Mouse (Mus musculus): ENCODE data around the gene Numbl. TPM values are rescaled to one million over a fixed set of nuclear protein-coding genes. Genes with fewer than 3 reads are reported as not detected.
A peak's percentile ranks its signal among the peaks of the same experiment; 100 is the strongest.

Numbl gene
- polyA plus RNA-seq (2015; fragmentation: Nextera tagmentation; extraction: Ambion mirVana), result 47.2 and 49.0 TPM in 2 replicates

DNA sequence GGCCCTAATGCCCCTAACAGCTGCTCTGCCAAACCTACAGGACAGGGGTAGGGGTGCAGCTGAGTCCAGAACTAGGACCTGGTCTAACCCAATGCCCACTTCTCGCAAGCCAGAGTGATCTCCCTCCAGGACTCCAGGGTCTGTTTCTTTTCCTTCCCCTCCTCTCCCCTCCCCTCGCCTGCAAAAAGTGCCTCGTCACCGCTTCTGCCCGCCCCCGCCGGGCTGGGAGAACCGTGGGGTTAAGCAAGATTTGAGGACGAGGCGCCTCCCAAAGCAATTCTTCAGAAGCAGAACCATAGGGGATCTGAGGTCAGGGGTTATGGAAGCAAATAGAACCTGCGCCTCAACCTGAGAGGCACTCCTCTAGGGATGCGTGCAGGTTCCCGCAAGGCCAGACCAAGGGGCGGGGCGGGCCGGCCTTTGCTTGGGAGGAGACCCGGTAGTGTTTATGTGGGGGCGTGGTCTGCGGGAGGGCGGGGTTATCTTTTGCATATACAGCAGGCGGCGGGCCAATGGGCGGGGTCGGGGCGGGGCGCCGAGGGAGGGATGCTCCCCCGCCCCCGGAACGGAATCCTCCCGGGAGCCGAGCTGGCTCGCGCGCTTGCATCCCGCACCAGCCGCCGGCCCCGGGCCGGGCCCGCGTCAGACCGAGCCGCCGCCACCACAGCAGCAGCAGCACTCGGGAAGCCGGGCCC lies at the start of gene Numbl:
Numbl (plus strand) TSS at position 229 of the 695 bp plus-strand sequence.
- 0% methylated on average over 44 of the region's 47 CpGs for WGBS
- Histone ChIP-seq H3K9me3 (no peaks in the 10 kb centered on the region), H3K4me3 (peak within 1 kb of the TSS; percentile 82), H3K27me3 (no peaks in the 10 kb centered on the region), H3K4me1 (peaks cover 49% of the 10 kb centered on the region), H3K9ac (replicated peaks) (peak within 1 kb of the TSS; percentile 94), H3K4me2 (replicated peaks) (peak within 1 kb of the TSS; percentile 77), H3K36me3 (peaks cover 15% of the 10 kb centered on the region), H3K27ac (replicated peaks) (peak within 1 kb of the TSS; percentile 95)
- ATAC-seq (replicated peaks), result peak; percentile 67

DNA sequence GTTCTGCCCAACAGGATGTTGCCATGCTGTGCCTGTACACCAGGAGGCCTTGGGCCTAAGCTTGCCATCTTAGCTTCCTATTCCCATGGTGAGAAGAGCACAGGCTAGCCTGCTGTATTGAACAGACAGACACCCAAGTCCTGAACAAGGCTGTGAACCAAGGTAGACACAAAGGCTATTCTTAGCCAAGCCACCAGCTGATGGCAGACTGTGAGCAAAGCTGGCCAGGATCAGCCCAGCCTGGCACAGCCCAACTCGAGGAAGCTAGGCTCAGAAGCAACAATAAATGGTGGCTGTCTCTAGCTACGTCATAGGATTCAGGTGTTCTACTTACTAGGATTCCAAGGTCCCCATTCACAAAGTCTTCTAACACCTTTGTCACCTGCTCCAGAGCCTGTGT lies 45.6 kb upstream of the Numbl start:
- no peak overlapping the region for H3K27ac ChIP-seq (replicated peaks)
- 79% methylated on average over 2 of the region's 2 CpGs for WGBS
- no peaks in the 10 kb centered on the region for H3K4me1 ChIP-seq
- no peak overlapping the region for H3K4me3 ChIP-seq
- H3K4me2 ChIP-seq (replicated peaks), result no peak overlapping the region
- no peak for ATAC-seq (replicated peaks)
- no peak overlapping the region for H3K9ac ChIP-seq (replicated peaks)
- H3K9me3 ChIP-seq, result no peaks in the 10 kb centered on the region
- no peaks in the 10 kb centered on the region for H3K27me3 ChIP-seq
- peaks cover 69% of the 10 kb centered on the region for H3K36me3 ChIP-seq

DNA sequence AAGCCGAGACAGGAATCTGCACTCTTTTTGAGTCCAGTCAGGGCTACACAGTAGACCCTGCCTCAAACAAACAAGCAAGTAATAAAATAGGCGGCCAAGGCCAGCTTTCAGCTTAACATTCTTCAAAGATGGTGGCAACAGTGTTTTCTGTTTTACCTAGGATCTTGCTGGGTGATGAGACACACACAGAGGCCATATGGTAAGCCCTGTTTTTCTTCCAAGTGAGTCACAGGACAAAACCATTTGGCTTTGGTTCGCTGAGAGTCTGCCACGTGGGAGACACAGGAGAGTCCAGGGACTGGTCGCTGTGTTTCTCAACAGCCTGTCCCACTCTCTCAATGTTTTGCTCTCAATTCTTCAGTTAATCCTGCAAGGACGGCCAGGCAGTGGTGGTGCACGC lies 39.6 kb upstream of the Numbl start:
- Histone ChIP-seq H3K36me3 (peaks cover 34% of the 10 kb centered on the region), H3K4me1 (peaks cover 6% of the 10 kb centered on the region), H3K4me3 (no peak overlapping the region), H3K27ac (replicated peaks) (no peak overlapping the region), H3K9ac (replicated peaks) (no peak overlapping the region), H3K4me2 (replicated peaks) (no peak overlapping the region), H3K9me3 (no peaks in the 10 kb centered on the region), H3K27me3 (no peaks in the 10 kb centered on the region)
- no peak for ATAC-seq (replicated peaks)
- WGBS, result 89% methylated on average over 7 of the region's 7 CpGs

DNA sequence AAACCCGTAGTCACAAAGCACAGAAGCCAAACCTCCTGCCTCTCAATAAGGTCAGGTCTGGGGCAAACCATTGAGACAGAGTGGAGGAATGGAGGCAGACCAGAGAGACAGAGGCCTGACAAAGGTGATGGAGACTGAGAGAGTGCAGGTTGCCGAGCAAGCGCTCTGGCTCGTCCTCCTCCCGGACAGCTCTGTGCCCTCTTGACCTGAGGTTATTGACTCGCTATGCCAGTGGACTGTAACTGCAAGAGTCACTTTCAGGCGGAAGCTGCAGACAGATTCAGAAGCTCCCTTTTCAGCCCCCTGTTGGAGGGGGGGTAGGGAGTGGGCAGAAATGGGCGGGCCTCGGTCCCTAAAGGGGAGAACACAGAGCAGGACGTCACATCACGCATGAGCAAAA lies 38.3 kb upstream of the Numbl start:
- WGBS, result 90% methylated on average over 11 of the region's 11 CpGs
- H3K27ac ChIP-seq (replicated peaks), result no peak overlapping the region
- no peak for ATAC-seq (replicated peaks)
- H3K9ac ChIP-seq (replicated peaks), result no peak overlapping the region
- H3K9me3 ChIP-seq, result no peaks in the 10 kb centered on the region
- no peak overlapping the region for H3K4me3 ChIP-seq
- H3K36me3 ChIP-seq, result peaks cover 24% of the 10 kb centered on the region
- no peaks in the 10 kb centered on the region for H3K27me3 ChIP-seq
- H3K4me1 ChIP-seq, result peaks cover 19% of the 10 kb centered on the region
- H3K4me2 ChIP-seq (replicated peaks), result no peak overlapping the region

DNA sequence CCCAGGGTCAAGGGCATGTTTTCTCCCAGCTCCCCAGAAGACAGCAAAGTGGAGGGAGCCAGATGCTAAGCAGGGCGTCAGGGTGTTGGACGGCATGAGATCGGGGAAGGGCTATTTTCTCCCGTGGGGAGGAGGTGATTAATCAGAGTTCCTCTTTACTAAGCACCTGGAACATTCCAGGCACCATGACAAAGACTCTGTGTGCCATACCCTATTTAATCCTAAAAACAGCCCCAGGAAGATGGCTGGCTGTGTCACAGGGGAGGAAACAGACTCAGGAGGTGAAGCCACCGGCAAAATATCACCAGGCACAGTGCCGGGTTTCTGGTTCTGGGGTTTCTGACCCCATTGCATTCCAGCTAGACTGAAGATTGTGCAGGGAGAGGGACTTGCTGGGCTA lies 36.3 kb upstream of the Numbl start:
- Histone ChIP-seq H3K27ac (replicated peaks) (no peak overlapping the region), H3K9me3 (no peaks in the 10 kb centered on the region), H3K9ac (replicated peaks) (no peak overlapping the region), H3K4me1 (peaks cover 39% of the 10 kb centered on the region), H3K4me3 (no peak overlapping the region), H3K36me3 (peaks cover 14% of the 10 kb centered on the region; the same call in 1 of the 2 replicates), H3K4me2 (replicated peaks) (no peak overlapping the region), H3K27me3 (no peaks in the 10 kb centered on the region)
- whole genome bisulfite sequencing, result 86% methylated on average over 6 of the region's 6 CpGs
- no peak for ATAC-seq (replicated peaks)

DNA sequence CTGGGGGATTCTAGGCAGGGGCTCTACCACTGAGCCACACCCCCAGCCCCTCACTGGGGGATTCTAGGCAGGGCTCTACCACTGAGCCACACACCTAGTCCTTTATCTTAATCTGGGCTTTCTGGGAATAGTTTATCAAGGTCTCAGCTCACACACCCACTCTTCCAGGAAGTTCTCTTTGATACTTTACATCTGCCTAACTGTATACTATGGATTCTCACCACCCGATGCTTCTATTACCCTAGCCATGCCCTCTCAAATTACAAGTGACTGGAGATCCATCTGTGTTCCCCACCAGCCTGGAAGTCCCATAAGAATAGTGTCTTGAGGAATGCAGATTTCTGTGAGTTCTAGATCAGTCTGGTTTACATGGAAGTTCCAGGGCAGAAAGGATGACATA lies 35.7 kb upstream of the Numbl start:
- ATAC-seq (replicated peaks), result no peak
- no peaks in the 10 kb centered on the region for H3K9me3 ChIP-seq
- H3K9ac ChIP-seq (replicated peaks), result no peak overlapping the region
- peaks cover 13% of the 10 kb centered on the region; the same call in 1 of the 2 replicates for H3K36me3 ChIP-seq
- no peak overlapping the region for H3K27ac ChIP-seq (replicated peaks)
- H3K4me3 ChIP-seq, result no peak overlapping the region
- WGBS, result 82% methylated on average over 1 of the region's 1 CpGs
- H3K4me2 ChIP-seq (replicated peaks), result no peak overlapping the region
- no peaks in the 10 kb centered on the region for H3K27me3 ChIP-seq
- H3K4me1 ChIP-seq, result peaks cover 45% of the 10 kb centered on the region

DNA sequence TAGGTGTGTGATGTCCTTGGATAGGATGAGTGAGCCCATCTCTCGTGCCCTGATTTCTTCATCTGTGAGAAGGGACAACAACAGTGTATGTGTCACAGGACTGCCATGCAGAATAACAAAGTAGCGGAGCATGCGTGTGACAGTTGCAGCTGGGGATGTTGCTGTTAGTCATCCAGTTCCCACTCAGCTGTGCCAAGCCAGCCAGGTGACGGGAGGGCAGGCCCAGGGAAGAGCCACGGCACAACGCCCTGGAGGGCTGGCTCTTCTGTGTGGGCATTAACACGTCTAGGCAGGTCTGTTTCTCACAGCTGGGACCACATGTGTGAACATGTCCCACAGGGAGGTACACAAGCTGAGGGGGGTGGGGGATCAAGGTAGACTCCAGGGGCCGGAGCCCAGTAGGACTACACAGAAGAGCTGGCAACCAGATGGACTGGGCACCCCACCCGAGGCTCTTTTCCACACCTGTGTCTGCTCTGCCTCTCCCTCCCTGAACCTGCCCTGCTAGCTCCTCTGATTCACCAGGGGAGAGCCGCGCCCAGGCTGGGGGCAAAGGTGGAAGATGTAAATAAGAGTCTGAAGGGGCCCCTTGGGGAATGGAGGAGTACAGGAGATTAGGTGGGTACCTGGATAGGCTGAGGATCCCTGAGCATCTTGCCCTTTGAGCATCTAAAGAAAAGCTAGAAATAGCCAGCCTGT lies 33.2 kb upstream of the Numbl start:
- ATAC-seq (replicated peaks), result no peak
- Histone ChIP-seq H3K4me3 (peak overlapping the region; percentile 86), H3K9me3 (no peaks in the 10 kb centered on the region), H3K9ac (replicated peaks) (peak overlapping the region; percentile 92), H3K4me2 (replicated peaks) (peak overlapping the region; percentile 77), H3K27ac (replicated peaks) (no peak overlapping the region), H3K36me3 (peaks cover 2% of the 10 kb centered on the region; the same call in 1 of the 2 replicates), H3K4me1 (peaks cover 52% of the 10 kb centered on the region), H3K27me3 (no peaks in the 10 kb centered on the region)
- WGBS, result 67% methylated on average over 11 of the region's 11 CpGs

DNA sequence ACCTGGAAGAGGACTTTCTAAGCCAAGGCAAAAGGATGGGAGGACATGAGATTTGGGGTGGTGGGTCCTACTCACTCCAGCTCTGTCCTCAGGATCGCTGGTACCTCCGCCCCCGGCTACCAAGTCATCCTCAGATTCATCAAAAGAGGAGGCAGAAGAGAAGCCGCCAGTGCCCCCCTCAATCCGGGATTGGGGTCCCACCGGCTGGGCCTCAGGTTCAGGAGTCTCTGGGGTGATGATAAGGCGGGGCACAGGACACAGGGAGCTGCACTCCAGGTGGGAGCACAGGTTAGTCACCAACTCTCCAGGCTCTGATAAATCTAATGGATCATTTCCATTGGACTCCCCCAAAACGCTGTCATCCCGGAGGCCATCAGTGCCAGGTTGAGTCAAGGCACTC lies 31.0 kb upstream of the Numbl start:
- Histone ChIP-seq H3K4me3 (peak overlapping the region; percentile 86), H3K36me3 (peaks cover 2% of the 10 kb centered on the region; the same call in 1 of the 2 replicates), H3K4me1 (peaks cover 52% of the 10 kb centered on the region), H3K4me2 (replicated peaks) (peak overlapping the region; percentile 77), H3K27me3 (no peaks in the 10 kb centered on the region), H3K9ac (replicated peaks) (peak overlapping the region; percentile 92), H3K27ac (replicated peaks) (no peak overlapping the region), H3K9me3 (no peaks in the 10 kb centered on the region)
- no peak for ATAC-seq (replicated peaks)
- WGBS, result 23% methylated on average over 9 of the region's 9 CpGs

DNA sequence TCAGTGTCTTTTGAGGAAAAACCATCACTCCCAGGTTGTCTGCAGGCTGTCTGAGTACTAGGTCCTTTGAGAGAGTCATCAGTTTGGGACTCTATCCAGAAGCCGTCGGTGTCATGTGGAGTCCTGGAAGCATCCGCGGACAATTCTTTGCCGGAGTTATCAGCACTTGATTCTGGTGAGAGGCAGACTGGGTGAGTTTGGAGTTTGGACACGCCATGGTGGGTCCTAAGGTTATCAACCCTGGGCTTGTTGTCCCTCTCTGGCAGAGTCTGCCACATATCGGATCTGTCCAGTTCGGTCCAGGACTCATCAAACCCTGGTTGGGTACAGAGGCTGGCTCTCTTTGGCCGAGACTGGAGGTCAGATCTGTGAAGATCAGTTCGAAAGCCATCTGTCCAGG lies 30.6 kb upstream of the Numbl start:
- Histone ChIP-seq H3K27ac (replicated peaks) (peak overlapping the region; percentile 81), H3K4me1 (peaks cover 52% of the 10 kb centered on the region), H3K4me2 (replicated peaks) (peak overlapping the region; percentile 77), H3K36me3 (peaks cover 2% of the 10 kb centered on the region; the same call in 1 of the 2 replicates), H3K9me3 (no peaks in the 10 kb centered on the region), H3K27me3 (no peaks in the 10 kb centered on the region), H3K4me3 (peak overlapping the region; percentile 86), H3K9ac (replicated peaks) (peak overlapping the region; percentile 92)
- WGBS, result 3% methylated on average over 10 of the region's 10 CpGs
- peak; percentile 1; the same call in 1 of the 2 replicates for ATAC-seq (replicated peaks)

DNA sequence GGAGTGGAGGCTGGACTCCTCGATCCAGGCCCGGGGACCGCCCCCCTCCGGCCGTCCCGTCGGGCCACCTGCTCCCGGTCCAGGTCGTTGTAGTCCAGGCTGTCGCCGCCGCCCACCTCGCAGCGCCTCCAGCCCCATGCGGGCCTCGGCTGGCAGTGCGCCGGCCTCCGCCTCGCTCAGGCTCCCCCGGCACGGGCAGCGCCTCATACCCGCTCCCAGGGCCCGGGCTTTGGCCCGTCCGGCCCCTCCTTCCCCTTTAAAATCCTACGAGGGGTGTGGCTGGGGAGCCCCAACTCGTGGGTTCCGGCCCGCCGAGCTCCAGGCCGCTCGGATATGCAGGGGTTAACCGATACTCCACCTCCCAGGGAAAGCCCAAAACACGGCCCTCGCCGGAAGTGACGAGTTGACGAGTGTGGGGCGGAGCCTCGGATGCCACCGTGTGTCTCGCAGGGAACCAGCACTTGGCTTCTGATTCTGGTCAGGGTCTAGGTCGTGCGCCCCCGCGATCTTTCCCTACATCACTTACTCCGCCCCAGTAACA lies 29.9 kb upstream of the Numbl start, which contains the start of gene Itpkc:
Itpkc (minus strand) TSS at position 381 of the 541 bp plus-strand sequence.
- Histone ChIP-seq H3K9ac (replicated peaks) (peak within 1 kb of the TSS; percentile 92), H3K9me3 (no peaks in the 10 kb centered on the region), H3K27me3 (no peaks in the 10 kb centered on the region), H3K27ac (replicated peaks) (peak within 1 kb of the TSS; percentile 81), H3K4me1 (peaks cover 50% of the 10 kb centered on the region), H3K4me3 (peak within 1 kb of the TSS; percentile 86), H3K36me3 (no peaks in the 10 kb centered on the region), H3K4me2 (replicated peaks) (peak within 1 kb of the TSS; percentile 77)
- under 1% methylated on average over 49 of the region's 49 CpGs for WGBS
- ATAC-seq (replicated peaks), result peak; percentile 81

DNA sequence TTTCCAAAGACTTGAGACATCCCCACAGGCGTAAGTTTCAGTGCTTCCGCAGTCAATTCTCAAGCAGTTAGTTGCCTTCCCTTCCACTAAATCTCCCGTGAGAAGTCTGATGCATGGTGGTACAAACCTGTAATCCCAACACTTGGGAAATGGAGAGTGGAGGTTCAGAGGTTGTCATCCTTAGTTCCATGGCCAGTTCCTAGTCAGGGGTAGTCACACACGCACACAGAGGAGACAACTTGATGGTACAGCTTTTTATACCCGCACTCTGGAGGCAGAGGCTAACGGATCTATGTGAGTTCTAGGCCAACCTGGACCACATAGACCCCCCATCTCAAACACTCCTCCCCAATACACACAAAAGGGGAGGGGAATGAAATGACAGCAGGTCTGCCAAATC lies 29.4 kb upstream of the Numbl start:
- Histone ChIP-seq H3K9ac (replicated peaks) (peak overlapping the region; percentile 92), H3K27me3 (no peaks in the 10 kb centered on the region), H3K4me2 (replicated peaks) (peak overlapping the region; percentile 77), H3K27ac (replicated peaks) (peak overlapping the region; percentile 81), H3K9me3 (no peaks in the 10 kb centered on the region), H3K36me3 (no peaks in the 10 kb centered on the region), H3K4me3 (peak overlapping the region; percentile 86), H3K4me1 (peaks cover 50% of the 10 kb centered on the region)
- 0 out of 2 replicates have a peak, but pooled peaks have one; percentile 2 for ATAC-seq (replicated peaks)
- WGBS, result 16% methylated on average over 6 of the region's 6 CpGs

DNA sequence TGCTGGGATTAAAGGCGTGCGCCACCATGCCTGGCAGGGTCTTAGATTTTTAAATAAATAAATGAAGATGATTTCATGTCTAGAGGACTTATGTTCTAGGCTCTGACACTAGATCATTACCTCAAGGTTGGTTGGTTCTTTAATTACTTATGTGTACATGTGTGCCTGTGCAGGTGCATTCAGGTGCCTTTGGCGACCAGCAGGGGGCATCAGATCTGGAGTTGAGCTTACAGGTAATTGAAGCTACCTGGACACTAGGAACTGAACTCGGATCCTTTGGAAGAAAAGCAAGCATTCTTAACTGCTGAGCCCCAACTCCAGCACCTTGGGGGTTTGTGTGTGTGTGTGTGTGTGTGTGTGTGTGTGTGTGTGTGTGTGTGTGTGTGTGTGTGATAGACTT lies 27.5 kb upstream of the Numbl start:
- H3K27me3 ChIP-seq, result no peaks in the 10 kb centered on the region
- no peak overlapping the region for H3K4me3 ChIP-seq
- no peaks in the 10 kb centered on the region for H3K36me3 ChIP-seq
- H3K4me2 ChIP-seq (replicated peaks), result no peak overlapping the region
- 83% methylated on average over 4 of the region's 4 CpGs for WGBS
- H3K9me3 ChIP-seq, result no peaks in the 10 kb centered on the region
- H3K9ac ChIP-seq (replicated peaks), result no peak overlapping the region
- no peak overlapping the region for H3K27ac ChIP-seq (replicated peaks)
- ATAC-seq (replicated peaks), result no peak
- H3K4me1 ChIP-seq, result peaks cover 37% of the 10 kb centered on the region
